Mouse (Mus musculus) embryonic facial prominence, embryonic 13.5 days (tissue): ENCODE data around the gene Mipep. TPM values are rescaled to one million over a fixed set of nuclear protein-coding genes. Genes with fewer than 3 reads are reported as not detected.

ENCODE experiments used
- ATAC-seq: fragments of 200-750 bp; cut with Nextera tagmentation; 2 replicates; pipeline ENCODE4 v1.8.0; 2017; ENCODE audit warnings: low read depth; ENCODE audit not compliant: insufficient number of reproducible peaks, insufficient read depth, low FRiP score, low TSS enrichment
- H3K27ac ChIP-seq: fragments of 300-500 bp; sonication (generic); 2 replicates; pipeline ENCODE4 v1.5.1; 2015; ENCODE audit warnings: moderate library complexity, mild to moderate bottlenecking, inconsistent platforms
- H3K27me3 ChIP-seq: fragments of 300-500 bp; sonication (generic); 2 replicates; pipeline ENCODE4 v1.6.1; 2015; ENCODE audit warnings: mild to moderate bottlenecking, inconsistent platforms
- H3K36me3 ChIP-seq: fragments of 300-500 bp; sonication (generic); 2 replicates; pipeline ENCODE4 v1.6.1; 2015; ENCODE audit warnings: mild to moderate bottlenecking, inconsistent platforms
- H3K4me1 ChIP-seq: fragments of 300-500 bp; sonication (generic); 2 replicates; pipeline ENCODE4 v1.6.1; 2015; ENCODE audit warnings: inconsistent platforms
- H3K4me2 ChIP-seq: fragments of 300-500 bp; sonication (generic); 2 replicates; pipeline ENCODE4 v1.6.1; 2015; ENCODE audit warnings: moderate library complexity, mild to moderate bottlenecking, inconsistent platforms
- H3K4me3 ChIP-seq: fragments of 300-500 bp; sonication (generic); 2 replicates; pipeline ENCODE4 v1.5.1; 2015; ENCODE audit warnings: mild to moderate bottlenecking, inconsistent platforms
- H3K9ac ChIP-seq: fragments of 300-500 bp; sonication (generic); 2 replicates; pipeline ENCODE4 v1.6.1; 2015; ENCODE audit warnings: mild to moderate bottlenecking, inconsistent platforms
- H3K9me3 ChIP-seq: fragments of 300-500 bp; sonication (generic); 2 replicates; pipeline ENCODE4 v1.6.1; 2016; ENCODE audit warnings: inconsistent platforms
- WGBS: fragments of 180-500 bp; shearing (Covaris S2); methylation state at CpG from one replicate; pipeline ENCODE4 v1.1.7; 2015; ENCODE audit warnings: mixed read lengths; 5-methylcytosine and 5-hydroxymethylcytosine counted together
- polyA plus RNA-seq: library from polyadenylated mRNA; unstranded; fragments of >200 nt; fragmentation: Nextera tagmentation; extraction: Ambion mirVana; gene quantifications from 2 replicates; pipeline ENCODE4 v1.2.1, GENCODE M21; 2015

Mipep gene
- polyA plus RNA-seq, 1 experiment from 2014 or later: 24.4 TPM

- WGBS: 80% methylated on average over 1 of the region's 1 CpGs
- peak overlapping the region; percentile 85 for H3K27ac ChIP-seq
Observed at GRCm38 (mm10) chr14:60805871-60806270, 21.5 kb downstream of the Mipep start.

GRCm38 (mm10) chr14:60806891-60807344 lies 22.5 kb downstream of the Mipep start:
- WGBS: 18% methylated on average over 11 of the region's 11 CpGs
- Histone ChIP-seq H3K4me3 (no peak overlapping the region), H3K36me3 (peaks cover 27% of the 10 kb centered on the region), H3K9ac (no peak overlapping the region), H3K27ac (peak overlapping the region; percentile 85), H3K4me2 (peak overlapping the region; percentile 40), H3K4me1 (peaks cover 31% of the 10 kb centered on the region), H3K9me3 (no peaks in the 10 kb centered on the region), H3K27me3 (no peaks in the 10 kb centered on the region)
- ATAC-seq: peak; percentile 71; the same call in 1 of the 2 replicates

More at GRCm38 (mm10) chr14:60805871-60806270, 21.5 kb downstream of the Mipep start:
- Histone ChIP-seq H3K27me3 (no peaks in the 10 kb centered on the region), H3K4me2 (no peak overlapping the region), H3K4me3 (no peak overlapping the region), H3K9me3 (no peaks in the 10 kb centered on the region), H3K9ac (no peak overlapping the region), H3K4me1 (peaks cover 31% of the 10 kb centered on the region), H3K36me3 (peaks cover 26% of the 10 kb centered on the region)
- no peak for ATAC-seq

GRCm38 (mm10) chr14:60809881-60810280 lies 25.5 kb downstream of the Mipep start:
- H3K4me2 ChIP-seq: no peak overlapping the region
- no peaks in the 10 kb centered on the region for H3K9me3 ChIP-seq
- 90% methylated on average over 8 of the region's 8 CpGs for WGBS
- no peak for ATAC-seq
- peaks cover 31% of the 10 kb centered on the region for H3K36me3 ChIP-seq
- H3K4me3 ChIP-seq: no peak overlapping the region
- peaks cover 30% of the 10 kb centered on the region for H3K4me1 ChIP-seq
- no peak overlapping the region for H3K9ac ChIP-seq
- no peak overlapping the region for H3K27ac ChIP-seq
- H3K27me3 ChIP-seq: no peaks in the 10 kb centered on the region

GRCm38 (mm10) chr14:60811547-60811946 lies 27.2 kb downstream of the Mipep start:
- WGBS: 93% methylated on average over 4 of the region's 4 CpGs

GRCm38 (mm10) chr14:60815098-60815497 lies 30.7 kb downstream of the Mipep start:
- H3K9ac ChIP-seq: no peak overlapping the region
- no peaks in the 10 kb centered on the region for H3K9me3 ChIP-seq
- H3K36me3 ChIP-seq: peaks cover 42% of the 10 kb centered on the region
- WGBS: 84% methylated on average over 5 of the region's 5 CpGs
- no peak overlapping the region for H3K4me2 ChIP-seq
- H3K27me3 ChIP-seq: no peaks in the 10 kb centered on the region
- no peak for ATAC-seq
- H3K4me1 ChIP-seq: peaks cover 5% of the 10 kb centered on the region; the same call in 1 of the 2 replicates
- no peak overlapping the region for H3K4me3 ChIP-seq
- H3K27ac ChIP-seq: no peak overlapping the region

More at GRCm38 (mm10) chr14:60811547-60811946, 27.2 kb downstream of the Mipep start:
- no peak overlapping the region for H3K4me2 ChIP-seq
- H3K9ac ChIP-seq: no peak overlapping the region
- H3K36me3 ChIP-seq: peaks cover 38% of the 10 kb centered on the region
- H3K4me1 ChIP-seq: peaks cover 14% of the 10 kb centered on the region
- H3K27ac ChIP-seq: no peak overlapping the region
- H3K4me3 ChIP-seq: no peak overlapping the region
- H3K27me3 ChIP-seq: no peaks in the 10 kb centered on the region
- no peak for ATAC-seq
- H3K9me3 ChIP-seq: no peaks in the 10 kb centered on the region

GRCm38 (mm10) chr14:60818045-60818444 lies 33.7 kb downstream of the Mipep start:
- Histone ChIP-seq H3K36me3 (peaks cover 26% of the 10 kb centered on the region), H3K9me3 (no peaks in the 10 kb centered on the region), H3K9ac (no peak overlapping the region), H3K27ac (no peak overlapping the region), H3K4me1 (peaks cover 5% of the 10 kb centered on the region; the same call in 1 of the 2 replicates), H3K4me3 (no peak overlapping the region), H3K4me2 (no peak overlapping the region), H3K27me3 (no peaks in the 10 kb centered on the region)
- ATAC-seq: no peak
- WGBS: 73% methylated on average over 5 of the region's 5 CpGs

GRCm38 (mm10) chr14:60830096-60830495 lies 45.7 kb downstream of the Mipep start:
- Histone ChIP-seq H3K27me3 (no peaks in the 10 kb centered on the region), H3K9ac (no peak overlapping the region), H3K9me3 (peaks cover 6% of the 10 kb centered on the region; the same call in 1 of the 2 replicates), H3K4me3 (no peak overlapping the region), H3K4me2 (no peak overlapping the region), H3K27ac (no peak overlapping the region), H3K4me1 (no peaks in the 10 kb centered on the region), H3K36me3 (peaks cover 44% of the 10 kb centered on the region)
- WGBS: 88% methylated on average over 2 of the region's 2 CpGs
- no peak for ATAC-seq

GRCm38 (mm10) chr14:60836709-60837108 lies 52.3 kb downstream of the Mipep start:
- no peaks in the 10 kb centered on the region for H3K27me3 ChIP-seq
- H3K4me3 ChIP-seq: no peak overlapping the region
- no peak overlapping the region for H3K27ac ChIP-seq
- H3K9ac ChIP-seq: no peak overlapping the region
- H3K4me2 ChIP-seq: no peak overlapping the region
- 81% methylated on average over 6 of the region's 6 CpGs for WGBS
- H3K4me1 ChIP-seq: no peaks in the 10 kb centered on the region
- no peak for ATAC-seq
- H3K36me3 ChIP-seq: peaks cover 27% of the 10 kb centered on the region
- peaks cover 5% of the 10 kb centered on the region; the same call in 1 of the 2 replicates for H3K9me3 ChIP-seq

- Histone ChIP-seq H3K9ac (no peak overlapping the region), H3K4me2 (no peak overlapping the region), H3K27ac (no peak overlapping the region), H3K4me1 (0 out of 2 replicates have a peak, but pooled peaks cover 2% of the 10 kb centered on the region), H3K4me3 (no peak overlapping the region), H3K9me3 (no peaks in the 10 kb centered on the region), H3K36me3 (peaks cover 12% of the 10 kb centered on the region), H3K27me3 (no peaks in the 10 kb centered on the region)
- 81% methylated on average over 8 of the region's 8 CpGs for WGBS
- ATAC-seq: no peak
Observed at GRCm38 (mm10) chr14:60839654-60840053, 55.3 kb downstream of the Mipep start.

GRCm38 (mm10) chr14:60841977-60842659 lies 57.7 kb downstream of the Mipep start:
- no peak overlapping the region for H3K4me2 ChIP-seq
- H3K4me3 ChIP-seq: no peak overlapping the region
- peaks cover 20% of the 10 kb centered on the region for H3K4me1 ChIP-seq
- H3K27me3 ChIP-seq: no peaks in the 10 kb centered on the region
- H3K9ac ChIP-seq: no peak overlapping the region
- peak overlapping the region; percentile 13; the same call in 1 of the 2 replicates for H3K27ac ChIP-seq
- no peak for ATAC-seq
- 70% methylated on average over 14 of the region's 14 CpGs for WGBS
- no peaks in the 10 kb centered on the region for H3K9me3 ChIP-seq
- H3K36me3 ChIP-seq: 0 out of 2 replicates have a peak, but pooled peaks cover 11% of the 10 kb centered on the region

GRCm38 (mm10) chr14:60843596-60843995 lies 59.2 kb downstream of the Mipep start:
- Histone ChIP-seq H3K9me3 (no peaks in the 10 kb centered on the region), H3K27ac (no peak overlapping the region), H3K9ac (no peak overlapping the region), H3K4me1 (peaks cover 20% of the 10 kb centered on the region), H3K4me3 (no peak overlapping the region), H3K36me3 (peaks cover 12% of the 10 kb centered on the region; the same call in 1 of the 2 replicates), H3K27me3 (no peaks in the 10 kb centered on the region), H3K4me2 (no peak overlapping the region)
- WGBS: 92% methylated on average over 7 of the region's 7 CpGs
- ATAC-seq: no peak
